Mouse (Mus musculus): ENCODE data around the gene Matn1. TPM values are rescaled to one million over a fixed set of nuclear protein-coding genes. Genes with fewer than 3 reads are reported as not detected.

The Matn1 gene
- total RNA-seq, 2 experiments from 2014 or later, result 1.4 to 2.0 TPM

- DNase-seq (ENCODE audit: low spot score in 2 of 2), result no peak
- intact Hi-C loops (cut with DNase I), result no loop called here
Measured at GRCm38 (mm10) chr4:130972421-130972829, 28.2 kb downstream of the Matn1 start.

- DNase-seq (ENCODE audit: low spot score in 2 of 2), result peak; percentile 37 to 61
- intact Hi-C loops (cut with DNase I), result no loop called here
Measured at GRCm38 (mm10) chr4:130973332-130974263, 29.4 kb downstream of the Matn1 start.

GRCm38 (mm10) chr4:130978981-130979380 lies 34.8 kb downstream of the Matn1 start:
- intact Hi-C loops (cut with DNase I), result no loop called here
- no peak for DNase-seq (ENCODE audit: low spot score in 2 of 2)

- intact Hi-C loops (cut with DNase I), result no loop called here
- DNase-seq (ENCODE audit: low spot score in 2 of 2), result no peak
Measured at GRCm38 (mm10) chr4:130984416-130985182, 40.4 kb downstream of the Matn1 start.

- DNase-seq (ENCODE audit: low spot score in 2 of 2), result no peak
- intact Hi-C loops (cut with DNase I), result no loop called here
Measured at GRCm38 (mm10) chr4:130987046-130987445, 42.9 kb downstream of the Matn1 start.

DNA sequence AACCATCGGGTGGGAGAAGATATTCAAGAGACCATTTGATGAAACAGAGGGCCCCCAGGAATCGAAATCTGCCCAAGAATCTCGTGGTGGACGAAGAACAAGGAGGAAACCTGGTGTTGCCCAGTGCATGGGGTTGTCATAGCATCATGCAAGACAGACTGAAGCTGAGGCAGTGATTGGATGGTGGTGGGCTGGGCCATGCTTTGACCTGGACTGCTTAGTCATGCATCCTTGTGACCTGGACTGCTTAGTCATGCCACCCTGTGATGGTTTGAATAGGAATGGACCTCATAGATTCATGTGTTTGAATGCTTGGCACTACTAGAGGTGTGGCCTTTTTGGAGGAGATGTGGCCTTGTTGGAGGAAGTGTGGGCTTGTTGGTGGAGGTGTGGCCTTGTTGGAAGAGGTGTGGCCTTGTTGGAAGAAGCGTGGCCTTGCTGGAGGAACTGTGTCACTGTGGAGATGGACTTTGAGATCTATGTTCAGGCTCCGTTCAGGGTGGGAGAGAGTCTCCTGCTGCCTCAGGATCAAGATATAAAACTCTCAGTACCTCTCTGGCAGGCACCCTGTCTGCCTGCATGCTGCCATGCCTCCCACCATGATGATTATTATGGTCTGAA lies 44.1 kb downstream of the Matn1 start:
- no peak for DNase-seq (ENCODE audit: low spot score in 2 of 2)

DNA sequence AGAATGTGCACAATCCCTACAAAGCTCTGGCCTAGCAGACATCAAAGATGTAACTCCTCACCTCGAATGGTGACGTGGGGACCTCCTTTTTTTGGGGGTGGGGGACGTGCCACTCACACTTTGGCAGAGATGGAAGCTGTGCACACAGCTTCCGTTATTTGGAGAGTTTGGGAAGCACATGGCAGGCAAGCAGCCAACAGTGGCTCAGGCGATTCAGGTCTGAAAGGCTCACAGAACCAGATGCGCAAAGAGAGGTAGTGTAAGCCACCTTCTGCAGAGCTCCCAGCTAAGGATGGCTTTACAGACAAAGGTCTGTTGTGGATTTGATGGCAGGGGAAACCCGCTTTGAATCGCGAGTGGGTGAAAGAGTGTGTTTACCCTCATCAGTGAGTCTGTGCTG lies 45.0 kb downstream of the Matn1 start:
- intact Hi-C loops (cut with DNase I), result no loop called here
- DNase-seq (ENCODE audit: low spot score in 2 of 2), result no peak

More for the DNA sequence above, 44.1 kb downstream of the Matn1 start:
- intact Hi-C loops (cut with DNase I), result no loop called here

GRCm38 (mm10) chr4:130990966-130991365 lies 46.8 kb downstream of the Matn1 start:
- intact Hi-C loops (cut with DNase I), result no loop called here

GRCm38 (mm10) chr4:130994556-130994955 lies 50.4 kb downstream of the Matn1 start:
- intact Hi-C loops (cut with DNase I), result no loop called here
- DNase-seq (ENCODE audit: low spot score in 2 of 2), result no peak

More at GRCm38 (mm10) chr4:130990966-130991365, 46.8 kb downstream of the Matn1 start:
- peak in 1 of 2 experiments; percentile 56 for DNase-seq (ENCODE audit: low spot score in 2 of 2)

DNA sequence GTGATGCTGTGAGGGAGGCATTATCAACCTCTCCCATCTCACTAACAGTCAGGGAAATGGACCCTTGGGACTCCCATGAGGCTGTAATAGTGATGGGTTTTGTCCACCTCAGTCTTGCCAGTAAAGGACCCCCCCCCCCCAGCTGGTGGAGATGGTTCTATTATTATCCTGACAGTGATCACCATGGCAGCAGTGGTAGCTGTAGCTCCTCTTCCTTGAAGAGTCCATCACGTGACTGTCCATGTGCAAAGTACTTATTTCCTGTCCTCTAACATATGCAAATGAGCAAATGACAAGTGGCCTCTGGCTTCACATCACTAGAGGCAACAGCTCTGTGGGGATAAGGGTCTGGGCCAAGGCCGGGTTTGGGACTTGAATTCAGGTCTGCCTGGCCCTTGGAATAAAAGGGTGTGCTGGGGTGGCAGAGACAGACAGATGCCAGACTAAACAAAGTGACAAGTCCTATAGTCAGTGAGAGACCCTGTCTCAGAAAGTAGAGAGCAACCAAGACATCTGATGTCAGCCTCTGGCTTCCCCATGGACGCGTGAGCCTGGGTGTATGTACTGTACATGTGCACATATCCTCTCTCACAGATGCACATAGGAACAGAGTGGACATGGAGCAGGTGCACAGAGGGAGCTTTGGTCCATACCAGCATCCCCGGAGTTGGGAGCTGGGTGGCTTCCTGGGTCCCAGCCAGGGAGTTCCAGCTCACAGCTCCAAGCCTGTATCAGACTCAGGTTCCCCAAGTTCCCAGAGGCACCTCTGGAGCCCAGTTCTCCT lies 55.8 kb downstream of the Matn1 start:
- no peak for DNase-seq (ENCODE audit: low spot score in 2 of 2)
- intact Hi-C loops (cut with DNase I), result no loop called here

DNA sequence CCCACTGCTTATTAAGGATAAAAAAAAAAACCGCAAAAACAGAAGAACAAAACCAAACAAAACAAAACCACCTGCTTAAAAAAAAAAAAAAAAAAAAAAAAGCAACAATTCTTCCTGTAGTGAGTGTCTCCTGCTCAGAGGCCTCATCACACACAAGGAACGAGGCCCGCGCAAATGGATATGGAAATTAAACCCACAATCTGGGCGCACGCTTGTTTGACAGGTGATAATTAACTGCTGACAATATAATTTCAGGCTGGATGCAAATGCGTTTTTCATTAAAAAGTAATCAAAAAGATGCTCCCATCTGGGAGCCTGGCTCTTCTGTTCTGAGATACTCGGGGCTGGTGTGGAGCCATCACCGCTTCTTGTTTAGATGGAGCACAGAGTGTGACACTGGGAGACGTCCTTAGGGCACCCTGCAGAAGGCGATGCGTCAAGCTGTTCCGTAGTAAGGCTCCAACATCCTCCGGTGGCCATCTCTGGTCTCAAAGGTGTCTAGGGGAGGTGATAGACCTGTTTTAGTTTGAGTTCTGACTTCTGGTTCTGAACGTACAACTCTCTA lies 56.5 kb downstream of the Matn1 start:
- intact Hi-C loops (cut with DNase I), result no loop called here
- no peak for DNase-seq (ENCODE audit: low spot score in 2 of 2)

Other genes starting within 250 kb of the Matn1 start
- 100 to 1,000 TPM; 167 to 181 TPM for gene Sdc3, start 151.8 kb upstream of the Matn1 start, total RNA-seq (2021)
- gene Laptm5, start 31.3 kb upstream of the Matn1 start, total RNA-seq (2021), result 10 to 100 TPM; 29.6 to 36.5 TPM

Measured in left cerebral cortex, postnatal 25 days (tissue).